Mouse (Mus musculus): Measurements from ENCODE around the gene Gria4. TPM values are rescaled to one million over a fixed set of nuclear protein-coding genes. Genes with fewer than 3 reads are reported as not detected.

Gria4 gene
- polyA plus RNA-seq, 1 experiment = 154 TPM

- Histone ChIP-seq H3K27me3 (ENCODE audit: control insufficient read depth, insufficient read depth, low read length) (no peaks in the 10 kb centered on the region), H3K4me3 (replicated peaks; ENCODE audit: insufficient read depth, low read depth, low read length) (no peak overlapping the region), H3K4me1 (ENCODE audit: control insufficient read depth, insufficient read depth, low read length) (peaks cover 3% of the 10 kb centered on the region; the same call in 1 of the 2 replicates), H3K27ac (ENCODE audit: insufficient read depth, low read length) (no peak overlapping the region)
- TF ChIP-seq CTCF (IDR thresholded peaks at IDR 0.05; ENCODE audit: borderline replicate concordance, insufficient read depth, low read depth, low read length) = no peak
- no peak for TF ChIP-seq POLR2A (IDR thresholded peaks at IDR 0.05; ENCODE audit: borderline replicate concordance, insufficient read depth, low read length)
- DNase-seq = no peak
- WGBS = 92% methylated on average over 1 of the region's 1 CpGs
These were observed 141.7 kb downstream of the Gria4 start for GRCm38 (mm10) chr9:4654333-4654732.

- Histone ChIP-seq H3K4me1 (ENCODE audit: control insufficient read depth, insufficient read depth, low read length) (peaks cover 7% of the 10 kb centered on the region; the same call in 1 of the 2 replicates), H3K27ac (ENCODE audit: insufficient read depth, low read length) (no peak overlapping the region), H3K27me3 (ENCODE audit: control insufficient read depth, insufficient read depth, low read length) (no peaks in the 10 kb centered on the region), H3K4me3 (replicated peaks; ENCODE audit: insufficient read depth, low read depth, low read length) (no peak overlapping the region)
- 23% methylated on average over 2 of the region's 2 CpGs for WGBS
- TF ChIP-seq CTCF (IDR thresholded peaks at IDR 0.05; ENCODE audit: borderline replicate concordance, insufficient read depth, low read depth, low read length) (no peak), POLR2A (IDR thresholded peaks at IDR 0.05; ENCODE audit: borderline replicate concordance, insufficient read depth, low read length) (no peak)
- peak; percentile 46 to 73 for DNase-seq
These were observed 156.7 kb downstream of the Gria4 start for GRCm38 (mm10) chr9:4639192-4639900.

GRCm38 (mm10) chr9:4631910-4632309, 164.1 kb downstream of the Gria4 start:
- Histone ChIP-seq H3K27me3 (ENCODE audit: control insufficient read depth, insufficient read depth, low read length) (no peaks in the 10 kb centered on the region), H3K4me3 (replicated peaks; ENCODE audit: insufficient read depth, low read depth, low read length) (no peak overlapping the region), H3K4me1 (ENCODE audit: control insufficient read depth, insufficient read depth, low read length) (no peaks in the 10 kb centered on the region; the same call in 1 of the 2 replicates), H3K27ac (ENCODE audit: insufficient read depth, low read length) (no peak overlapping the region)
- DNase-seq = no peak
- WGBS = 63% methylated on average over 4 of the region's 4 CpGs
- TF ChIP-seq POLR2A (IDR thresholded peaks at IDR 0.05; ENCODE audit: borderline replicate concordance, insufficient read depth, low read length) (no peak), CTCF (IDR thresholded peaks at IDR 0.05; ENCODE audit: borderline replicate concordance, insufficient read depth, low read depth, low read length) (no peak)

- H3K4me1 ChIP-seq (ENCODE audit: control insufficient read depth, insufficient read depth, low read length) = peaks cover 5% of the 10 kb centered on the region; the same call in 1 of the 2 replicates
- H3K27me3 ChIP-seq (ENCODE audit: control insufficient read depth, insufficient read depth, low read length) = no peaks in the 10 kb centered on the region
- no peak overlapping the region for H3K4me3 ChIP-seq (replicated peaks; ENCODE audit: insufficient read depth, low read depth, low read length)
- peak in 1 of 2 experiments; percentile 52 for DNase-seq
- no peak for TF ChIP-seq CTCF (IDR thresholded peaks at IDR 0.05; ENCODE audit: borderline replicate concordance, insufficient read depth, low read depth, low read length)
- no peak for TF ChIP-seq POLR2A (IDR thresholded peaks at IDR 0.05; ENCODE audit: borderline replicate concordance, insufficient read depth, low read length)
- H3K27ac ChIP-seq (ENCODE audit: insufficient read depth, low read length) = peak overlapping the region; percentile 53; the same call in 1 of the 2 replicates
These were observed 180.7 kb downstream of the Gria4 start for GRCm38 (mm10) chr9:4615286-4615685.

- 8% methylated on average over 3 of the region's 3 CpGs for WGBS
- TF ChIP-seq POLR2A (IDR thresholded peaks at IDR 0.05; ENCODE audit: borderline replicate concordance, insufficient read depth, low read length) = no peak
- TF ChIP-seq CTCF (IDR thresholded peaks at IDR 0.05; ENCODE audit: borderline replicate concordance, insufficient read depth, low read depth, low read length) = no peak
- Histone ChIP-seq H3K27ac (ENCODE audit: insufficient read depth, low read length) (no peak overlapping the region; the same call in 1 of the 2 replicates), H3K4me1 (ENCODE audit: control insufficient read depth, insufficient read depth, low read length) (peaks cover 6% of the 10 kb centered on the region; the same call in 1 of the 2 replicates), H3K4me3 (replicated peaks; ENCODE audit: insufficient read depth, low read depth, low read length) (no peak overlapping the region), H3K27me3 (ENCODE audit: control insufficient read depth, insufficient read depth, low read length) (no peaks in the 10 kb centered on the region)
- DNase-seq = peak; percentile 52 to 72
These were observed 190.7 kb downstream of the Gria4 start for GRCm38 (mm10) chr9:4605354-4605753.

GRCm38 (mm10) chr9:4604236-4604635, 191.8 kb downstream of the Gria4 start:
- Histone ChIP-seq H3K4me3 (replicated peaks; ENCODE audit: insufficient read depth, low read depth, low read length) (no peak overlapping the region), H3K4me1 (ENCODE audit: control insufficient read depth, insufficient read depth, low read length) (peaks cover 6% of the 10 kb centered on the region; the same call in 1 of the 2 replicates), H3K27me3 (ENCODE audit: control insufficient read depth, insufficient read depth, low read length) (no peaks in the 10 kb centered on the region), H3K27ac (ENCODE audit: insufficient read depth, low read length) (peak overlapping the region; percentile 32; the same call in 1 of the 2 replicates)
- TF ChIP-seq CTCF (IDR thresholded peaks at IDR 0.05; ENCODE audit: borderline replicate concordance, insufficient read depth, low read depth, low read length) (no peak), POLR2A (IDR thresholded peaks at IDR 0.05; ENCODE audit: borderline replicate concordance, insufficient read depth, low read length) (no peak)
- peak in 1 of 2 experiments; percentile 70 for DNase-seq

- WGBS = 97% methylated on average over 2 of the region's 2 CpGs
- TF ChIP-seq CTCF (IDR thresholded peaks at IDR 0.05; ENCODE audit: borderline replicate concordance, insufficient read depth, low read depth, low read length) (no peak), POLR2A (IDR thresholded peaks at IDR 0.05; ENCODE audit: borderline replicate concordance, insufficient read depth, low read length) (no peak)
- H3K27me3 ChIP-seq (ENCODE audit: control insufficient read depth, insufficient read depth, low read length) = no peaks in the 10 kb centered on the region
These were observed 194.2 kb downstream of the Gria4 start for GRCm38 (mm10) chr9:4601788-4602187.

GRCm38 (mm10) chr9:4573596-4573995, 222.4 kb downstream of the Gria4 start:
- Histone ChIP-seq H3K27ac (ENCODE audit: insufficient read depth, low read length) (no peak overlapping the region), H3K27me3 (ENCODE audit: control insufficient read depth, insufficient read depth, low read length) (no peaks in the 10 kb centered on the region), H3K4me1 (ENCODE audit: control insufficient read depth, insufficient read depth, low read length) (no peaks in the 10 kb centered on the region; the same call in 1 of the 2 replicates), H3K4me3 (replicated peaks; ENCODE audit: insufficient read depth, low read depth, low read length) (no peak overlapping the region)
- peak in 1 of 2 experiments; percentile 63 for DNase-seq
- TF ChIP-seq POLR2A (IDR thresholded peaks at IDR 0.05; ENCODE audit: borderline replicate concordance, insufficient read depth, low read length) = no peak
- no peak for TF ChIP-seq CTCF (IDR thresholded peaks at IDR 0.05; ENCODE audit: borderline replicate concordance, insufficient read depth, low read depth, low read length)
- 19% methylated on average over 5 of the region's 5 CpGs for WGBS

More at GRCm38 (mm10) chr9:4601788-4602187, 194.2 kb downstream of the Gria4 start:
- no peak for DNase-seq
- no peak overlapping the region for H3K4me3 ChIP-seq (replicated peaks; ENCODE audit: insufficient read depth, low read depth, low read length)
- H3K27ac ChIP-seq (ENCODE audit: insufficient read depth, low read length) = no peak overlapping the region
- peaks cover 6% of the 10 kb centered on the region; the same call in 1 of the 2 replicates for H3K4me1 ChIP-seq (ENCODE audit: control insufficient read depth, insufficient read depth, low read length)

Measured in cerebellum, adult 2 months (tissue).